Mouse (Mus musculus): ENCODE measurements around the gene Tex2. TPM values are rescaled to one million over a fixed set of nuclear protein-coding genes. Genes with fewer than 3 reads are reported as not detected.

The Tex2 gene
- total RNA-seq, 2 experiments from 2014 or later: 116 to 121 TPM

DNA sequence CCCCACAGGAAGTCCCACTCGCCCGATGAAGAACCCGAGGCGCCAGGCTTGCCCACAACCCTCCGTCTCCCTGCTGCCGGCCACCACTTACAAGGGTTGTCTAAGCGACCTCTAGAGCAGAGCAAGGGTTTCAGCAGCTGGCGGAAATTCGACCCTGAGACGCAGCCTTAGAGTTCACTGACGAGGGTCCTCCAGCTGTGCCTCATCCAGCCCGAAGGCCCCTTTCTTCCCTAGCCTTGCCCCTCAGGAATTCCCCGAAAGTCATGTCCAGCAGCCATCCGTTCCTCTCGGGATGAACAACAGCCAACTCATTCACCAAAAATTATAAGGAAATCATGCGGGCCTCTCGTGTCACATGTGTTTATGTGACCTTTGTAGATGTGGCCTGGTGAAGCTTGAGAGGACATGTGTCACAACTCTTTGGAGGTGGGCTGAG, 125.1 kb downstream of the Tex2 start:
- DNase-seq (ENCODE audit: low spot score in 2 of 2): no peak

DNA sequence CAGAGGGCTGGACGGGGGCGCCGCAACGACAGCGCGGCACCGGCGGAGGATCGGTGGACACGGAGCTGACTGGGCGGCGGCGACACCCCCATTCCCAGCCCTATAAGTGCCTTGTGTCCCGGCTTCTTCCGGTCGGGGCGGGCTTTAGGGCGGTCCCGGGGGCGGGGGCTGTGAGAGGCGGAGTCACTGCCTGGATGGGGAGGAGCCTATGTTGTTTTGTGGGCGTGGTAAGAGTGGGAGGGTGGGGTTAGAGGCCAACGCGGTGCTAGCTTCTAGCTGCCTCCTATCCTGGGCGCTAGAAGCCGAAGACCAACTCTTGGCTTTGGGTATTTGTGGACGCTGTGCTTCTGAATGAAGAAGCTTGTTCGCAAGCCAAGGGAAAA, 125.5 kb downstream of the Tex2 start, which contains the start of gene Ern1:
Ern1 (minus strand) TSS at position 120 of the 383 bp plus-strand sequence.
- peak; percentile 94 to 96 for DNase-seq (ENCODE audit: low spot score in 2 of 2)

DNA sequence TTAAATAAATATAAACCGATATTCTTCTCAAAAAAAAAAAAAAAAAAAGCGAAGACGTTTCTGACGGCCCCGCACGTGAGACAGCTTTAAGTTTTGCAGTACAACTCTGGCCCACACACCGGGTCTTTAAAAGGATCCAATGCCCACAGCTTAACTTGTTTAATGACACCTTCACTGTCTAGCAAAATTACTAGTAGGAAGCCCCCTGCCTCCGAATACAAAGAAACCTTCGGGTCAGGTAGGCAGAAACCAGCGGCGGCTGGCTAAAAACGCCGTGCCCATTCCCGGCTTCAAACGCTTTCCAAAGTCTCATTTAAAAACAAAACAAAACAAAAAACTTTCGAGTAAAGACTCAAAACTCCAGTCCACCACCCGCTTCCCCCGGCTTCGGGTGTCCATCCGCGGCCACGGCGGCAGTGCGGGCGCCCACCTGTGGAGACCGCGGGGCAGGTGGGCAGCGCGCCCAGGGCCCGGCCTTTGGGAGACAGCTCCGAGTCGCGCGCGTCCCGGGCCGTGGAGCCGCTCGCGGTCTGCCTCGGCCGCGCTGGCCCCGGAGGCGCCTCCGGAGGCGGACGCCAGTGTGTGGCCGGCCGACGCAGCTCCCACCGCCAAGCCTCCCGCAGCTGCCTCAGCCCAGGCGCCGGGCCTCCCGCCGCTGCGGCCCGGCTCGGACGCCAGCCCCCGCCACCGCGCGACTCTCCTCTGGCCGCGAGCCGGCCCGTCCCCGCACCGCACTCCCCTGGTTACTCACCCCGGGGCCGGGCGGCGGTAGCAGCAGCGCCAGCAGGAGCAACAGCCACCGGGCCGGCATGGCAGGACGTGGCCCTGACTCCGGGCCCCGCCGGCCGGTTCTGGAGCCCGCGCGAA, 126.1 kb downstream of the Tex2 start:
- peak in 1 of 2 experiments; percentile 19 for DNase-seq (ENCODE audit: low spot score in 2 of 2)

DNA sequence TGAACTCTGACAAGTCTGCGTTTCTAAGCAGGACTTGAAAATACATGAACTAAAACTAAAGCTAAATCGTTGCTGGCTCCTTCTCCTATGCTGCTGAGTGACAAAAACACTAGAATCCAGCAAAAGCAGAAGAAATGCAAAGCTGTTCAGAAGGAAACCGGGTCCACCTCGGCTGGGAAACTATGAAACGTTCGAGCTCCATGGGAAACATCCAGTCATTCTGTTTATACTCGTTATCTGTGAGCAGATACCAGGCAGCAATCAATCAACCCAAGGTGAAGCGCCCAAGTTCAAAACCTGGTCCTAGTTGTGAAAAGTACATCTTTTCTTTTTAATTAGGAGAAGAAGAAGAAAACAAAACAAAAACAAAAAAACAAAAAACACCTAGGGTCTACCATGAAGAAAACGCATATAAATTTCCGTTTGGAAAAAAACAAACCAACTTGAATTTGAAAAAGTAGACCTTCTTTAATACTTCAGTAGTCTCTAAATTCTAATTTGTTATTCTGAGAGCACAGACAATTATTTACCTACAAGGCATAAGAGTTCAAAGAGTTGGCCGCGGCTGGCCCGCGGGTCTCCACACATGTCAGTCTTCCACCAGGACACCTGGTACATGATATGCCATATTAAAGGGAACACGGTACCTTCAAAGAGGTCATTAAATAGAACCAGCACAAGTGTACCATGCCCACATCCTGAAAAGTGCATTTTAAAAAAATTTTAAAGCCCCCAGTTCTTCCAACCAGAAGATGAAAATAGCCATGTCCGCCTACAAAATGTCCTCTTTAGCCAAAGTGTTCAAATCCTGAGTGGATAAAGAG, 127.0 kb downstream of the Tex2 start:
- no peak for DNase-seq (ENCODE audit: low spot score in 2 of 2)

- DNase-seq (ENCODE audit: low spot score in 2 of 2): no peak
These were observed 127.6 kb downstream of the Tex2 start for GRCm38 (mm10) chr11:106485611-106486010.

DNA sequence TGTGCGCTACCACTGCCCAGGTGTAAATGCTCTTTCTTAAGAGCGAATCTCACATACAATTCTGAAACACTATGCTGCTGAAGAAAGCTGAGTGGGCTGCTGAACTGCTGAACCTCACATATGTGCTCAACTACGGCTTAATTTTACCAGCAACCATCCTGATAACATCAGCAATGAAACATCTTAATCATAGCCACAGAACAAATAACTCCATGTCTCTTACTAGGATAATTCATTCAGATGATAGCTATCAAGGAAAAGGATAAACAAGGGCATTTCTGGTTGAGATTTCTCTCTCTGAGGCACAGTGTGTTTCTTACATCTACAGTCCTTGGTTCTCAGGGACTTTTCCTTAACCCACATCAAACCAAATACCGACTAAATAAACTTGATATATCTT, 128.3 kb downstream of the Tex2 start:
- no peak for DNase-seq (ENCODE audit: low spot score in 2 of 2)

DNA sequence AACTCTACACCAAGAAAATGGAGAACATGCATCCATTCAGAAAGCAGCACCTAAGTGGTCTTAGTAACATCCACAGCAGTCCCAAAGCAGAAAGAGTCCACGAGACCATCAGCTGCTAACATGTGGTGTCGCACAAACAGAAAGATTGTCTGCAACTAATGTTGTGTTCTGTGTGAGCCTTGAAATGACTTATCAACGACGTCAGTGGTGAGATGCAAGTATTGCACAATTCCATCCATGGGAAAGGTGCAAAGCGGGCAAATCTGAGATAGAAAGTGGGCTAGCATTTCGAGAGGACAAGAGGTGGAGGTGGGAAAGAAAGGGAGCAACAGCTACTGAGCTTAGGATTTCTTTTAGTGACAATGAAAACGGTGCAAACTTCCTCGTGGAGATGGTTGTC, 130.4 kb downstream of the Tex2 start:
- DNase-seq (ENCODE audit: low spot score in 2 of 2): no peak

GRCm38 (mm10) chr11:106481651-106482050, 131.6 kb downstream of the Tex2 start:
- no peak for DNase-seq (ENCODE audit: low spot score in 2 of 2)

DNA sequence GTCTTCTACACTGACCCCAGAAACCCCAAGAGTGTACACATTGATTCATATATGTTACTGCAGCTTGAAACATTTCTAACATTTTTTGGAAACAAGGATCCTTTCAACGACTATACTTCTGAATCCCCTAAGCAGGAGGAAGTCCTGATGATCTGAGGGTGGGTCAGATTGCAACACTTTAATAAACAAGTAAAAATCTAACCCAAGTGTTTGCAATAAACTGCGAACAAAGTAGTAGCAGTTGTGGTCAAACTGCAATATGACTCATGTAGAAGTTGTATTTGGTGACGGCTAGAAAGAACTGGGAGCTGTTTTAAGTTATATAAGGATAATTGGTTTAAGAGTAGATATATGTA, 132.7 kb downstream of the Tex2 start:
- DNase-seq (ENCODE audit: low spot score in 2 of 2): no peak

DNA sequence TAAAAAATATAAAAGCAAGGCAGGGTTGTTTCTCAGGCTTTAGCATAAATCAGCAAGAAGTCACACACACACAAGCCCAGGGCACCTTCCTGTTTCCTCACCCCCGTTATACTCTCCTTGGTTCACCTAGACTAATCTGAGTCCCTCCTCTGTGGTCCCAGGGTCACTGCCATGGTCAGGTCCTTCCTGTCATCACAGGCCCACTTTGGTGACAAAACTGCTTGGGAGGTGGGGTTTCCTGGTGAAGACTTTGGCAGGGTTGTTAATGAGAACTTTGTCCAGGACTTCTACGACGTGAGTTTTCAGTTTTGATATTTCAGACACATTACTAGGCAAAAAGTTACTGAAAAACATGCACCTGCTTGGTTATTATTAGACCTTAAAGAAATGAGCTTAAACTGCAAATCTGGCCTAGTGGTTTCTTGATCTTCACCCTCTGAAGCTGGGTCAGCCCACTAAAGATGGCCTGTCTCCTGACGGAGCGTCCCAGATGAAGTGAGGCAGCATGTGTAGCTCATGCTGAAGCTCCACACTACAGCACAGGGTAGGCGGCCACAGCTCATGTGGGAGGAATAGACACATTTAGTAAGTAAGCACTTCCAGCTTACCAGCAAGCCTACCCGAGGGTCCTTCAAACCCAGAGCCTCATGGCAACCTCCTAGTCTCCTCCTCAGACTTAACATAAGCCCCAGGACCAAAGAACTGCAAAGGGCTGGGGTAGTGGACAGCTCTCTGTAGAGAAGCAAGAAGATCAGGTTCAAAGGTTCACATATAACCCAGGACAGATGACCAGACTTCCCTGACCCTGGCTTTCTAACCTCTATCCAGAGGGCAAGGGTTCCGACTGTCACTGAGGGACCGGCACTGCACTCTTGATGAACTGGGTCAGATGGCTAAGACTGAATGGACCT, 133.3 kb downstream of the Tex2 start:
- no peak for DNase-seq (ENCODE audit: low spot score in 2 of 2)

DNA sequence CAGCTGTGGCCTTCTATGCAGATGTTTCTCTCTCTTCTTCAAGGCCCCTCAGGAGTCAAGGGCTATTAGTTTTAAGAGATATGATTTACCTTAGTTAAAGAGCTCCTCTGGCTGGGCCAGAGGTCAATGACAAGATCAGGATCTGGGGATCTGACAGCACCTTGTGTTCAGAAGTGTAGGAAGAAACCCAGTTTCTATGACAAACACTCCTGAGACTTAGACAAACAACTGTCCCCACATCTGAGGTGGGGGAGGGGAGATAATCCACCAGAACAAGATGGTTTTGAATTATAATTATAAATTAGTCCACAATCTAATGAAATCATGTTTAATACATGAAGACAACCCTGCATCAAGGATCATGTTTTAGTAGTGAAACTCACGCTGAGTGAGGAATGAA, 134.5 kb downstream of the Tex2 start:
- no peak for DNase-seq (ENCODE audit: low spot score in 2 of 2)

DNA sequence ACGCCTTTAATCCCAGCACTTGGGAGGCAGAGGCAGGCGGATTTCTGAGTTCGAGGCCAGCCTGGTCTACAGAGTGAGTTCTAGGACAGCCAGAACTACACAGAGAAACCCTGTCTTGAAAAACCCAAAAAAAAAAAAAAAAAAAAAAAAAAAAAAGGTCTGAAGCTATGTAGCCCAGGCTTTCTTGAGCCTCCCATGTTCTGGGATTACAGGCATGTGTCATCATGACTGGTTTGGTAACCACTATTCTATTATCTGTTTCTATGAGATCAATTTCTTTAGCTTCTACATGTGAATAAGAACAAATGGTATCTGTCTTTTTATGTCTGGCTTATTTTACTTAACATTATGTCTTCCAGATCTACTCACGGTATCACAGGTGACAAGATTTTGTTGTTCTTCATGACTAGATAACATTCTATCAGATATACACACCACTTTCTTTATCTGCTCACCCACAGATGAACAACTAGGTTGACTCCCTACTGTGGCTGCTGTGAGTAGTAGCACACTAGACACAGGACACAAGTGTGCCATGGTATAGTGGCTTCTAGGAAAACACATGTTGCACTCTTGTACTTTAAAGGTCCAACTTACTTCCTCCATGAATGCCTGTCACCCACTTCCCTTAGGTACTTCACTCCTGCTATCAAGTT, 135.6 kb downstream of the Tex2 start:
- no peak for DNase-seq (ENCODE audit: low spot score in 2 of 2)

GRCm38 (mm10) chr11:106475309-106475708, 137.9 kb downstream of the Tex2 start:
- no peak for DNase-seq (ENCODE audit: low spot score in 2 of 2)

DNA sequence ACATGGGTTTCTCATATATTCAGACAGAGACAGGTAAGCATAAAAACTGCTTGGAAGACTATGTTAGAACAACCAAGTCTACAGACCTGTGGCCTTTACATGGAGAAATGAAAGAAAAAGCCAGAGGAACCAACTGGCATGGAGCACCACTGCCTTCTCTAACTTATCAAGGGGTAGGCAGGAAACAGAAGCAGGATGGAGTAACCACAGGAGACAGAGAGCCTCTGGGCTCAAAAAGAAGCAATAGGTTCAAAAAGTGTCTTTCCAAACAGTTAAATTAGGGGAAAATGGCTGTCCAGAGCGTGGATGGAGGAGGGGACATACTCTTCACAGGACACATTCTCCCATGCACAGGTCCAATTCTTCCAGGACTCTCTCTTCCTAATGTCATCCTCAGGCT, 141.6 kb downstream of the Tex2 start:
- no peak for DNase-seq (ENCODE audit: low spot score in 2 of 2)

- DNase-seq (ENCODE audit: low spot score in 2 of 2): no peak
These were observed 144.7 kb downstream of the Tex2 start for GRCm38 (mm10) chr11:106468509-106468908.

- DNase-seq (ENCODE audit: low spot score in 2 of 2): no peak
These were observed 147.3 kb downstream of the Tex2 start for GRCm38 (mm10) chr11:106465932-106466331.

DNA sequence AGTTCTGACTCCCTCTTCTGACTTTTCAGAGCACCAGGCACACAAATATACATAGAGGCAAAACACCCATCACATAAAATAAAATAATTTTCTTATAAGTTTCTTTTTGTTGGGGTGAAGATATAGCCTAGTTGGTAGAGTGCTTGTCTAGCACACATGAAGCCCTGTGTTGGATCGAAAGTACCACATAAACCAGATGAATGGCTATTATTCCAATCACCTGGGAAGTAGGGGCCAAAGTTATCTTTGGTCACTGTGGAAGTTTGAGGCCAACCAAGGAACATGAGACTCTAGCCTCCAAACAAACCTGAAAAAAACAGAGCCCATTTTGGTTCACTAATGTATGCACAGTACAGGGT, 147.7 kb downstream of the Tex2 start:
- no peak for DNase-seq (ENCODE audit: low spot score in 2 of 2)

- no peak for DNase-seq (ENCODE audit: low spot score in 2 of 2)
These were observed 148.3 kb downstream of the Tex2 start for GRCm38 (mm10) chr11:106464681-106465544.

DNA sequence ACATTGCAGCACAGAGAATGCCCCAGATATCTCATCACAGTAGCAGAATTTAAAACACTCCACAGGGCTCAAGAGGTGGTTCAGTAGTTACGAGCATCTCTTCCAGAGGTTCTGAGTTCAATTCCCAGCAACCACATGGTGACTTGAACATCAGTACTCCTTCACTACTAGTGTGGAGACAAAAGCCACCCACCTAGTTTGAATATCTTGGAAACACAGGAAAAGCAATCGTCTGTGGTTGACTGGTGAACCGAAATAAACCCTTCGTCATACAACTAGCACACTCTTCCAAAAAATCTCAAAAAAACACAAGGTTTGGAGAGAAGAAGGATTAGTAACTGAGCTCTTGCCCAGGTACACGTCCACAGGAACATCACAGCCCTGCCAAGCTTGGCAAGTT, 149.4 kb downstream of the Tex2 start:
- DNase-seq (ENCODE audit: low spot score in 2 of 2): no peak

DNA sequence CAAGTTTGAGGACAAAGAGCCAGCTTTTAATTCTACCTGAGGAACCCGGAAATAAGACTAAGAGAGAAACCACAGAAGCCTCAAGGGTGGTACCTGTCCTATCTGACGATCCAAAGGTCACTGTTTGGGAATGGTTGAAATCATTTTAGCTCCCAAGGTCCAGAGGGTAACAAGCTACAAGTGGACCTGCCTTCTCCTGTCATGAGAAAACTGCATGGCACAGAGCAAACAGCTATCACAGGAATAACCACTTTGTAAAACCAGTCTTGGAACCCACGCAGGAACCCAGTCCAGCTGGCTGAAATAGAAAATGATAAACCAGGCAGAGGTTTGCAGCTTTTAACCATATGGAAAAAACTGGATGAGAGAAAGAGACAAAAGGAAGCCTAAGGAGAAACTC, 150.9 kb downstream of the Tex2 start:
- DNase-seq (ENCODE audit: low spot score in 2 of 2): peak; percentile 10 to 32
